Comparison of ENCODE assay signal across 8 mouse cellular contexts in genomic region chr10:61715462-61715837, GRCm38 (mm10). TPM values are rescaled to one million over a fixed set of nuclear protein-coding genes. Genes with fewer than 3 reads are reported as not detected.
DNase-seq lines count a peak whose midpoint lies in the region; ATAC-seq and TF ChIP-seq lines count a peak whose summit lies in the region.

No protein-coding gene starts in this region.

- H3K4me3 ChIP-seq in cerebellum, adult 2 months (replicated peaks; ENCODE audit: insufficient read depth, low read depth, low read length), result peak overlapping the region; percentile 75
- H3K4me3 ChIP-seq in neural tube, embryonic 11.5 days (ENCODE audit: low read depth, low read length), result peak overlapping the region; percentile 45
- H3K4me3 ChIP-seq in limb, embryonic 15.5 days, result peak overlapping the region; percentile 62
- H3K4me3 ChIP-seq in stomach, embryonic 15.5 days (replicated peaks), result peak overlapping the region; percentile 49

- 7% methylated on average over 11 of the region's 11 CpGs for WGBS in cerebellum, adult 2 months
- WGBS in neural tube, embryonic 11.5 days, result 5% methylated on average over 11 of the region's 11 CpGs
- WGBS in limb, embryonic 15.5 days, result 4% methylated on average over 11 of the region's 11 CpGs
- 0% methylated on average over 11 of the region's 11 CpGs for WGBS in stomach, embryonic 15.5 days

- no peaks in the 10 kb centered on the region for H3K9me3 ChIP-seq in neural tube, embryonic 11.5 days (ENCODE audit: control insufficient read depth, low read length)
- H3K9me3 ChIP-seq in limb, embryonic 15.5 days, result no peaks in the 10 kb centered on the region
- no peaks in the 10 kb centered on the region for H3K9me3 ChIP-seq in stomach, embryonic 15.5 days

- peak overlapping the region; percentile 78 for H3K4me2 ChIP-seq in neural tube, embryonic 11.5 days (ENCODE audit: low read depth)
- H3K4me2 ChIP-seq in limb, embryonic 15.5 days, result peak overlapping the region; percentile 83
- H3K4me2 ChIP-seq in stomach, embryonic 15.5 days, result peak overlapping the region; percentile 61

- no peaks in the 10 kb centered on the region for H3K36me3 ChIP-seq in neural tube, embryonic 11.5 days (ENCODE audit: control insufficient read depth, insufficient read depth, low read length)
- H3K36me3 ChIP-seq in limb, embryonic 15.5 days, result no peaks in the 10 kb centered on the region
- H3K36me3 ChIP-seq in stomach, embryonic 15.5 days, result no peaks in the 10 kb centered on the region

- H3K9ac ChIP-seq in neural tube, embryonic 11.5 days (ENCODE audit: low read length), result peak overlapping the region; percentile 47
- peak overlapping the region; percentile 45; the same call in 1 of the 2 replicates for H3K9ac ChIP-seq in limb, embryonic 15.5 days
- no peak overlapping the region for H3K9ac ChIP-seq in stomach, embryonic 15.5 days

- no peak for TF ChIP-seq POLR2A in cerebellum, adult 2 months (IDR thresholded peaks at IDR 0.05; ENCODE audit: borderline replicate concordance, insufficient read depth, low read length)

- H3K27me3 ChIP-seq in cerebellum, adult 2 months (ENCODE audit: control insufficient read depth, insufficient read depth, low read length), result no peaks in the 10 kb centered on the region
- no peaks in the 10 kb centered on the region for H3K27me3 ChIP-seq in neural tube, embryonic 11.5 days (ENCODE audit: control insufficient read depth, insufficient read depth, low read length)
- H3K27me3 ChIP-seq in limb, embryonic 15.5 days, result no peaks in the 10 kb centered on the region
- H3K27me3 ChIP-seq in stomach, embryonic 15.5 days (replicated peaks), result no peaks in the 10 kb centered on the region

- H3K27ac ChIP-seq in cerebellum, adult 2 months (ENCODE audit: insufficient read depth, low read length), result no peak overlapping the region
- H3K27ac ChIP-seq in neural tube, embryonic 11.5 days (ENCODE audit: low read depth, low read length), result no peak overlapping the region
- H3K27ac ChIP-seq in limb, embryonic 15.5 days, result no peak overlapping the region
- no peak overlapping the region for H3K27ac ChIP-seq in stomach, embryonic 15.5 days

- peaks cover 3% of the 10 kb centered on the region; the same call in 1 of the 2 replicates for H3K4me1 ChIP-seq in cerebellum, adult 2 months (ENCODE audit: control insufficient read depth, insufficient read depth, low read length)
- H3K4me1 ChIP-seq in neural tube, embryonic 11.5 days (ENCODE audit: control insufficient read depth, insufficient read depth, low read length), result peaks cover 6% of the 10 kb centered on the region; the same call in 1 of the 2 replicates
- peaks cover 11% of the 10 kb centered on the region for H3K4me1 ChIP-seq in limb, embryonic 15.5 days
- peaks cover 5% of the 10 kb centered on the region for H3K4me1 ChIP-seq in stomach, embryonic 15.5 days

- no peak for DNase-seq in cerebellum, adult 2 months
- DNase-seq in cerebellum, adult 9-10 months, result no peak
- DNase-seq in neural tube, embryonic 11.5 days (ENCODE audit: low spot score), result no peak
- DNase-seq in neural tube, embryonic 10.5 days (ENCODE audit: extremely low spot score, low spot score), result no peak
- DNase-seq in left cerebral cortex, adult 9 months (ENCODE audit: low spot score in 2 of 2), result no peak
- DNase-seq in adrenal gland, adult 8-10 months, result no peak

- ATAC-seq in neural tube, embryonic 11.5 days (ENCODE audit: insufficient read depth, low FRiP score, low TSS enrichment), result peak; percentile 35; the same call in 1 of the 2 replicates
- 0 out of 2 replicates have a peak, but pooled peaks have one; percentile 2 for ATAC-seq in limb, embryonic 15.5 days (ENCODE audit: insufficient number of reproducible peaks, low FRiP score, low TSS enrichment, low read depth)
- ATAC-seq in stomach, embryonic 15.5 days (ENCODE audit: insufficient read depth, low FRiP score, low read depth), result peak; percentile 28; the same call in 1 of the 2 replicates

- no peak for TF ChIP-seq CTCF in cerebellum, adult 2 months (IDR thresholded peaks at IDR 0.05; ENCODE audit: borderline replicate concordance, insufficient read depth, low read depth, low read length)

RNA-seq across cellular contexts. Expression of gene Aifm2, which starts 0.4 kb away (rescaled TPM):
- polyA plus RNA-seq in cerebellum, adult 2 months (2012; rRNA removed), result 11.8 and 12.0 TPM in 2 replicates
- polyA plus RNA-seq in neural tube, embryonic 11.5 days (2014; fragmentation: Nextera tagmentation; extraction: Ambion mirVana), result 11.8 and 12.8 TPM in 2 replicates
- polyA plus RNA-seq in limb, embryonic 15.5 days (2015; fragmentation: Nextera tagmentation; extraction: Ambion mirVana), result 12.5 and 14.9 TPM in 2 replicates
- 14.8 and 17.1 TPM in 2 replicates for polyA plus RNA-seq in stomach, embryonic 15.5 days (2015; fragmentation: Nextera tagmentation; extraction: Ambion mirVana)
- total RNA-seq in adrenal gland, adult 8-10 months (2022), result 100 to 1,000 TPM; 185 to 376 (median 281) TPM

RNA-seq across cellular contexts. Expression of gene Tysnd1, which starts 20.1 kb away (rescaled TPM):
- 28.4 and 29.4 TPM in 2 replicates for polyA plus RNA-seq in cerebellum, adult 2 months (2012; rRNA removed)
- polyA plus RNA-seq in neural tube, embryonic 11.5 days (2014; fragmentation: Nextera tagmentation; extraction: Ambion mirVana), result 35.5 and 35.7 TPM in 2 replicates
- polyA plus RNA-seq in limb, embryonic 15.5 days (2015; fragmentation: Nextera tagmentation; extraction: Ambion mirVana), result 31.0 and 33.1 TPM in 2 replicates
- polyA plus RNA-seq in stomach, embryonic 15.5 days (2015; fragmentation: Nextera tagmentation; extraction: Ambion mirVana), result 34.6 and 37.9 TPM in 2 replicates
- total RNA-seq in adrenal gland, adult 8-10 months (2022), result 100 to 1,000 TPM in 2 of 4 experiments, 10 to 100 TPM in 2; 58.1 to 133 (median 96.3) TPM

RNA-seq across cellular contexts. Expression of gene Sar1a, which starts 35.4 kb away (rescaled TPM):
- 101 and 105 TPM in 2 replicates for polyA plus RNA-seq in cerebellum, adult 2 months (2012; rRNA removed)
- polyA plus RNA-seq in neural tube, embryonic 11.5 days (2014; fragmentation: Nextera tagmentation; extraction: Ambion mirVana), result 252 and 255 TPM in 2 replicates
- 323 and 343 TPM in 2 replicates for polyA plus RNA-seq in limb, embryonic 15.5 days (2015; fragmentation: Nextera tagmentation; extraction: Ambion mirVana)
- 215 and 221 TPM in 2 replicates for polyA plus RNA-seq in stomach, embryonic 15.5 days (2015; fragmentation: Nextera tagmentation; extraction: Ambion mirVana)
- total RNA-seq in adrenal gland, adult 8-10 months (2022), result 100 to 1,000 TPM; 192 to 224 (median 209) TPM
